Mouse (Mus musculus): ENCODE results near the gene Gm17657.

DNA sequence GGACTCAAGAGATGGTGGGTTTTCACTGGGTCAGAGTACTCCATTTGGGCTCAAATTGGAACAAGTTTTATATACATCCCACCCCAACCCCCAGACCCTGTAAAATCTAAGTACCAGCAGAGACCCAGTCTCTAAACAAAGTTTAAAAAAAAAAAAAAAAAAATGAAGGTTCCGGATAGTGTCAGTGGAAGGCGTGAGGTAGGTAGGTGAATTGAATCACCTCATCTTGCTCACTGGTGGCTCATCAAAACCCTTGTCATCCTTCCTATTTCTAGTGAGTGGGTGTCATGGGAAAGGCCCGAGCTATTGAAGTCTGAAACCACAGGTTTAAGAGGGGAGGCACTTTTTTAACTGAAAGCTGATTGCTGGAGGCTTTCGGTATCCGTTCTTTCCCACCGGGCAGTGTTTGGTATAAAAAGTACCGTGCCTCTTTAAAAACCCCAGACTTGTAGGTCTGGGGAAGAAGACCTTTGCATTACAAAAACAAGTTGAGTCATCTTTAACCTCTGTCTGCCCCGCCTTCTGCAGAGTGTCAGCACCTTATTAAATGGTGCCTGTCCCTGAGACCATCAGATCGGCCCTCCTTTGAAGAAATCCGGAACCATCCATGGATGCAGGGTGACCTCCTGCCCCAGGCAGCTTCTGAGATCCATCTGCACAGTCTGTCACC, 55.2 kb downstream of the Gm17657 start:
- TF ChIP-seq POLR2A (IDR thresholded peaks at IDR 0.05; ENCODE audit: borderline replicate concordance, low read depth, low read length) (no peak), CTCF (IDR thresholded peaks at IDR 0.05; ENCODE audit: low read depth, low read length) (no peak)

Data from bone marrow macrophage, adult 2 months (primary cell).